Mouse (Mus musculus): ENCODE measurements at regions not wholly inside any gene's neighbourhood (a gene's known extent, or its start where the extent isn't known, plus 50 kb on each side); places are given as distances from the start of the nearest gene placed in this dataset.

DNA sequence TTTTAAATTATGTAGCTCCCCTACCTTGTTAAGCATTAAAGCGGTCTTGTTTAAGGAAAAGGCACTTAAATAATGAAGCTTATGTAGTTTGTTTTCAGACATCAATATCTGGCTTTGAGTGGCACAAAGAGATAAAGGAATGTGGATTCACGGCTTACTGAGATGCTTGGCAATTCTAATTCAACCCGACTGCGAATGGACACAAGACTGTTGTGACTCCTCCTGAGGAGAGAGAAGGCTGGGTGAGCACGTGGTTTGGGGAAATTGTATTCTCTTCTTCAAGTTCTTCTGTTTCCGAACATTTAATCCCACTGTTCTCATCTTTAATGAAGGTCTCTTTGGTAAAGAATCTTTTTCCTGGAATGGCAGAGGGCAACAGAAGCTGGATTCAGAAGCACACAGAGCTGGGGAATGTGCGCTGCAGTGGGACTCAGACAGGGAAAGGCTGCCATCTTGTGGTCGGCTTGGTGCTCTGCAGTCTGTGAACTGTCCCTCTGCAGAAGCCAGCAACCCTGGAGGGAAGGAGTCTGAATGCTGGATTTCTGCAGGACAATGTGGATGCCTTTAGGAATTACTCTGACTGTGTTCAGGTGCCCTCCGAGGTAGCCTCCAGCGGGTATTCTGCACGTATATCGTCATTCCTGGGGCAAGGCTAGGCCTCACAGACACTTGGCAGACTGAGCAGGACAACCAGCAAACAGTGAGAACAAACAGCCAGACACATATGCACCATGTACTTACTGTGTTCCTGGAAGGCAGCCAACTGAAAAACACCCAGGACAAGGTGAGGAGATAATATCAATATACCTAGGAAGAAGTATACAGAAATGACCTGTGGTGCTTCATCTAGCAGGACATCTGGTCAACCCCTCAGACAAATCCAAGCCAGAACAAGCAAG is 54.0 kb upstream of the Pax1 start:
- H3K27ac ChIP-seq (ENCODE audit: control insufficient read depth, insufficient read depth, low read length) = no peak overlapping the region
- 26% methylated on average over 12 of the region's 12 CpGs for WGBS
- H3K4me1 ChIP-seq (replicated peaks; ENCODE audit: control insufficient read depth, insufficient read depth, low read length) = no peaks in the 10 kb centered on the region
- H3K36me3 ChIP-seq (ENCODE audit: control insufficient read depth, insufficient read depth, low read length) = no peaks in the 10 kb centered on the region
- DNase-seq = peak; percentile 42
- H3K4me3 ChIP-seq (ENCODE audit: control insufficient read depth, insufficient read depth, low read length) = no peak overlapping the region
- no peaks in the 10 kb centered on the region for H3K27me3 ChIP-seq (ENCODE audit: control insufficient read depth, insufficient read depth, low read length)
- TF ChIP-seq POLR2A (IDR thresholded peaks at IDR 0.05; ENCODE audit: control insufficient read depth, extremely low read depth, insufficient read depth, low read length, poor library complexity) (no peak), CTCF (IDR thresholded peaks at IDR 0.05; ENCODE audit: borderline replicate concordance, control insufficient read depth, extremely low read depth, insufficient read depth, low read length, poor library complexity) (peak; percentile 82; the same call in 1 of the 2 replicates)

DNA sequence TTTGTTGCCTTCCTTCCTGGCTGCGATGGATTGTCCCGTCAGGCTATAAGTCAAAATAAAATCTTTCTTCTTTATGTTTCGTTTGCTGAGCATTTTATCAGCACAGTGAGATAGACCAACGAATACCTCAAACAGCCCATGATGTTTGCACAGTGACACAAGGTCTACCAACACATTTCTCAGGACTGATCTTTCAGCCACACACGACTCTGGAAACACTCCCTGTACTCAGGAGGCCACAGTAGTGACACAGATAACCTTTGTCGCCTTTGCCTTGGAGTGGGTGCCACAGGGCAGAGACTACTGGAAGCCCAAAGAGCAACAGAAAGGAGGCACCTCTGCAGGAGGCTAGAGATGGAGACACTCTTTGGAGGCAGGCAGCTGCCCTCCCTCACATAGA is 55.0 kb upstream of the Pax1 start:
- Histone ChIP-seq H3K36me3 (ENCODE audit: control insufficient read depth, insufficient read depth, low read length) (no peaks in the 10 kb centered on the region), H3K4me1 (replicated peaks; ENCODE audit: control insufficient read depth, insufficient read depth, low read length) (no peaks in the 10 kb centered on the region), H3K4me3 (ENCODE audit: control insufficient read depth, insufficient read depth, low read length) (no peak overlapping the region), H3K27ac (ENCODE audit: control insufficient read depth, insufficient read depth, low read length) (no peak overlapping the region), H3K27me3 (ENCODE audit: control insufficient read depth, insufficient read depth, low read length) (no peaks in the 10 kb centered on the region)
- no peak for TF ChIP-seq POLR2A (IDR thresholded peaks at IDR 0.05; ENCODE audit: control insufficient read depth, extremely low read depth, insufficient read depth, low read length, poor library complexity)
- TF ChIP-seq CTCF (IDR thresholded peaks at IDR 0.05; ENCODE audit: borderline replicate concordance, control insufficient read depth, extremely low read depth, insufficient read depth, low read length, poor library complexity) = no peak
- WGBS = 84% methylated on average over 6 of the region's 6 CpGs
- no peak for DNase-seq

DNA sequence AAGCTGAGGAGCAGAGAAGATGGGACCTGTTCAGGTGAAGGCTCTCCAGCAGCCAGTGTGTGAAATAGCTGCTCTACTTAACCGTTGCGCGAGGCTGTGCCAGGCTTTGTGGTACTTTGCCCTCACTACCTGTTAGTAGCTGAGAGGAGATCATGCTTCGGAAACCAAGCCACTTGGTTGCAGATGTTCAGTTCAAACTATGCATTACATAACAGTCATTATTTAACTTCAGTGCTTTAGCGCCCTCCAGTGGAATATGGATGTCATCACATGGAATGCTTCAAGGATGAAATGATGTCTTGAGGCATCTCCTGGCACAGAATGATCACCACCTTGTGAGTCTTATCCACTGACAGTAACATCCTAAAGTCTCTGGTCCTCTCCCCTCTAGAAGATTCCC is 56.5 kb upstream of the Pax1 start:
- Histone ChIP-seq H3K4me3 (ENCODE audit: control insufficient read depth, insufficient read depth, low read length) (no peak overlapping the region), H3K4me1 (replicated peaks; ENCODE audit: control insufficient read depth, insufficient read depth, low read length) (no peaks in the 10 kb centered on the region), H3K27me3 (ENCODE audit: control insufficient read depth, insufficient read depth, low read length) (no peaks in the 10 kb centered on the region), H3K27ac (ENCODE audit: control insufficient read depth, insufficient read depth, low read length) (no peak overlapping the region), H3K36me3 (ENCODE audit: control insufficient read depth, insufficient read depth, low read length) (no peaks in the 10 kb centered on the region)
- TF ChIP-seq POLR2A (IDR thresholded peaks at IDR 0.05; ENCODE audit: control insufficient read depth, extremely low read depth, insufficient read depth, low read length, poor library complexity) = no peak
- no peak for TF ChIP-seq CTCF (IDR thresholded peaks at IDR 0.05; ENCODE audit: borderline replicate concordance, control insufficient read depth, extremely low read depth, insufficient read depth, low read length, poor library complexity)
- 4% methylated on average over 5 of the region's 5 CpGs for WGBS
- DNase-seq = peak; percentile 5

DNA sequence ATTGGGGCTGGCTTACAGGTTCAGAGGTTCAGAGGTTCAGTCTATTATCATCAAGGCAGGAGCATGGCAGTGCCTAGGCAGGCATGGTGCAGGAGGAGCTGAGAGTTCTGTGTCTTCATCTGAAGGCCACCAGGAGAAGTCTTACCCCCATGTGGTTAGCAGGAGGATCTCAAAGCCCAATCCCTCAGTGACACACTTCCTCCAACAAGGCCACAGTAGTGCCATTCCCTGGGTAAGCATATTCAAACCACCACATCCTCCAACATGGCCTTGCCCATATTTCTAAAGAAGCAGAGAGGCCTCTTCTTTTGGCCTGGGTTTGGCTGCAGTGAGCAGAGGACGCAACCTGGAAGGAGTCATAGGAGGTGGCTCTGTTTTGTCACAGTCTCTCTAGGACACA is 61.2 kb upstream of the Pax1 start:
- no peaks in the 10 kb centered on the region for H3K36me3 ChIP-seq (ENCODE audit: control insufficient read depth, insufficient read depth, low read length)
- no peaks in the 10 kb centered on the region for H3K4me1 ChIP-seq (replicated peaks; ENCODE audit: control insufficient read depth, insufficient read depth, low read length)
- TF ChIP-seq CTCF (IDR thresholded peaks at IDR 0.05; ENCODE audit: borderline replicate concordance, control insufficient read depth, extremely low read depth, insufficient read depth, low read length, poor library complexity) = no peak
- TF ChIP-seq POLR2A (IDR thresholded peaks at IDR 0.05; ENCODE audit: control insufficient read depth, extremely low read depth, insufficient read depth, low read length, poor library complexity) = no peak
- no peak for DNase-seq
- 89% methylated on average over 1 of the region's 1 CpGs for WGBS
- no peaks in the 10 kb centered on the region for H3K27me3 ChIP-seq (ENCODE audit: control insufficient read depth, insufficient read depth, low read length)
- no peak overlapping the region for H3K4me3 ChIP-seq (ENCODE audit: control insufficient read depth, insufficient read depth, low read length)
- no peak overlapping the region for H3K27ac ChIP-seq (ENCODE audit: control insufficient read depth, insufficient read depth, low read length)

DNA sequence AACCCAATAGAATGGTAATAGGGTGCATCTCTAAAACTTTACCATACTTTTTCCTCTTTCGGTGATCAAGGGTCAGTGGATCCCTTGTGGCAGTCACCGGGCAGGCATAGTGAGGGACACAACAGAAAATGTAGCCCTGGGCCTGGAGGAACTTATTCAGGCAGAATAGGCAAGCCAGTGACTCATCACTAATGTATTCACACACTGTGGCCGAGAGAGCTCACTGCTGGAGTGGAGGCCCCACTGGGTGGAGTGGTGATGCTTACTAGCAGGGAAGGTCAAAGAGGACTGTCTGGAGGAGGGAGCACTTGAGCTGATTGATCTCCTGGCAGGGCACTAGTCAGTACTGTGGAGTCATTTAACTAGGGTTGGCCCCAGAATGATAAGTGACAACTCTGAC is 62.4 kb upstream of the Pax1 start:
- 84% methylated on average over 3 of the region's 3 CpGs for WGBS
- no peak overlapping the region for H3K27ac ChIP-seq (ENCODE audit: control insufficient read depth, insufficient read depth, low read length)
- no peak for DNase-seq
- no peak for TF ChIP-seq CTCF (IDR thresholded peaks at IDR 0.05; ENCODE audit: borderline replicate concordance, control insufficient read depth, extremely low read depth, insufficient read depth, low read length, poor library complexity)
- TF ChIP-seq POLR2A (IDR thresholded peaks at IDR 0.05; ENCODE audit: control insufficient read depth, extremely low read depth, insufficient read depth, low read length, poor library complexity) = no peak
- H3K4me1 ChIP-seq (replicated peaks; ENCODE audit: control insufficient read depth, insufficient read depth, low read length) = no peaks in the 10 kb centered on the region
- no peaks in the 10 kb centered on the region for H3K27me3 ChIP-seq (ENCODE audit: control insufficient read depth, insufficient read depth, low read length)
- H3K4me3 ChIP-seq (ENCODE audit: control insufficient read depth, insufficient read depth, low read length) = no peak overlapping the region
- H3K36me3 ChIP-seq (ENCODE audit: control insufficient read depth, insufficient read depth, low read length) = no peaks in the 10 kb centered on the region

DNA sequence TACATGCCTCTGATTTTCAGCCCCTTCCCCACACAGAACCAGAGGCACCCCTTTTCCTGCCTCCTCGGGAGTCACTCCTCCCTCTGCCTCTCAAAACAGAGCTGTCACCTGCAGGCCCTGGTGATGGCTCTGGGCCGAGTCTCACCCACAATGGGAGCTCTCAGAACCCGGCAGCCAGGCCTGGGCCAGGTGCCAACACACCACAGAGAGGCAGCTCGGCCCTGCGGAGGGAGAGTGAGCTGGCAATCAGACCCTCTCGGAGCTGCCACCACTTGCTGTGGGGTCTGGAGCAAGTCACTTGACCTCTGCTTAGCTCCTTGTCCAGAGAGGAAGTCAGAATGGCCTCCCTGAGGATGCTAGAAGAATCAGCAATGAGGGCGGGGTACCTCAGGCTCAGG is 63.2 kb upstream of the Pax1 start:
- TF ChIP-seq POLR2A (IDR thresholded peaks at IDR 0.05; ENCODE audit: control insufficient read depth, extremely low read depth, insufficient read depth, low read length, poor library complexity) (no peak), CTCF (IDR thresholded peaks at IDR 0.05; ENCODE audit: borderline replicate concordance, control insufficient read depth, extremely low read depth, insufficient read depth, low read length, poor library complexity) (no peak)
- WGBS = 24% methylated on average over 7 of the region's 7 CpGs
- no peak for DNase-seq
- Histone ChIP-seq H3K4me3 (ENCODE audit: control insufficient read depth, insufficient read depth, low read length) (no peak overlapping the region), H3K27me3 (ENCODE audit: control insufficient read depth, insufficient read depth, low read length) (no peaks in the 10 kb centered on the region), H3K27ac (ENCODE audit: control insufficient read depth, insufficient read depth, low read length) (no peak overlapping the region), H3K36me3 (ENCODE audit: control insufficient read depth, insufficient read depth, low read length) (no peaks in the 10 kb centered on the region), H3K4me1 (replicated peaks; ENCODE audit: control insufficient read depth, insufficient read depth, low read length) (no peaks in the 10 kb centered on the region)
